Mouse (Mus musculus): ENCODE results near the gene Mtr.

- TF ChIP-seq POLR2A (IDR thresholded peaks at IDR 0.05; ENCODE audit: borderline replicate concordance, extremely low read depth, insufficient read depth, insufficient read length, poor library complexity, severe bottlenecking) = no peak
- TF ChIP-seq CTCF (IDR thresholded peaks at IDR 0.05; ENCODE audit: borderline replicate concordance, extremely low read depth, insufficient read depth, insufficient read length) = no peak
These were observed 10.1 kb upstream of the Mtr start for GRCm38 (mm10) chr13:12267971-12268370.
